Mouse (Mus musculus): ENCODE results near the gene Tmtc1.
A peak's percentile ranks its signal among the peaks of the same experiment; 100 is the strongest.

Tmtc1 gene

GRCm38 (mm10) chr6:148366629-148367028 lies 77.6 kb downstream of the Tmtc1 start:
- no peak for DNase-seq

GRCm38 (mm10) chr6:148363162-148363561 lies 81.0 kb downstream of the Tmtc1 start:
- no peak for DNase-seq

- no peak for DNase-seq
Observed at GRCm38 (mm10) chr6:148362475-148362874, 81.7 kb downstream of the Tmtc1 start.

- no peak for DNase-seq
Observed at GRCm38 (mm10) chr6:148359348-148359905, 84.8 kb downstream of the Tmtc1 start.

- no peak for DNase-seq
Observed at GRCm38 (mm10) chr6:148358580-148359246, 85.5 kb downstream of the Tmtc1 start.

- no peak for DNase-seq
Observed at GRCm38 (mm10) chr6:148356141-148356540, 88.0 kb downstream of the Tmtc1 start.

GRCm38 (mm10) chr6:148354509-148355474 lies 89.4 kb downstream of the Tmtc1 start:
- peak; percentile 79 for DNase-seq

- no peak for DNase-seq
Observed at GRCm38 (mm10) chr6:148354151-148354508, 90.1 kb downstream of the Tmtc1 start.

GRCm38 (mm10) chr6:148345001-148345400 lies 99.2 kb downstream of the Tmtc1 start:
- DNase-seq = no peak

GRCm38 (mm10) chr6:148342191-148342590 lies 102.0 kb downstream of the Tmtc1 start:
- DNase-seq = no peak

GRCm38 (mm10) chr6:148341765-148342164 lies 102.4 kb downstream of the Tmtc1 start:
- DNase-seq = no peak

- no peak for DNase-seq
Observed at GRCm38 (mm10) chr6:148338326-148338957, 105.7 kb downstream of the Tmtc1 start.

GRCm38 (mm10) chr6:148336290-148336955 lies 107.8 kb downstream of the Tmtc1 start:
- DNase-seq = no peak

- no peak for DNase-seq
Observed at GRCm38 (mm10) chr6:148331916-148332315, 112.3 kb downstream of the Tmtc1 start.

- no peak for DNase-seq
Observed at GRCm38 (mm10) chr6:148329976-148330375, 114.2 kb downstream of the Tmtc1 start.

- no peak for DNase-seq
Observed at GRCm38 (mm10) chr6:148328928-148329327, 115.3 kb downstream of the Tmtc1 start.

- DNase-seq = no peak
Observed at GRCm38 (mm10) chr6:148328130-148328529, 116.1 kb downstream of the Tmtc1 start.

- DNase-seq = no peak
Observed at GRCm38 (mm10) chr6:148318736-148319135, 125.5 kb downstream of the Tmtc1 start.

- DNase-seq = no peak
Observed at GRCm38 (mm10) chr6:148315571-148316080, 128.6 kb downstream of the Tmtc1 start.

- no peak for DNase-seq
Observed at GRCm38 (mm10) chr6:148315106-148315505, 129.1 kb downstream of the Tmtc1 start.

- DNase-seq = no peak
Observed at GRCm38 (mm10) chr6:148310981-148311380, 133.2 kb downstream of the Tmtc1 start.

GRCm38 (mm10) chr6:148305821-148306220 lies 138.4 kb downstream of the Tmtc1 start:
- no peak for DNase-seq
